Mouse (Mus musculus) left cerebral cortex, adult 8-10 months (tissue): ENCODE measurements around the gene Gm8906. TPM values are rescaled to one million over a fixed set of nuclear protein-coding genes. Genes with fewer than 3 reads are reported as not detected.
"Not testable (repeated sequence)": the region's sequence is repeated elsewhere in the genome, so short reads cannot be mapped to it uniquely, and the experiment has no call there.

ENCODE experiments used
- DNase-seq, 2 experiments: peaks; one replicate each; pipeline ENCODE4 v3.0.0; 2022; ENCODE audit warnings: low spot score in 2 of 2
- total RNA-seq, 4 experiments: library from RNA; stranded (reverse); gene quantifications; 2 replicates each; pipeline ENCODE4 v1.2.4; 2022

Gene Gm8906
- total RNA-seq: not detected

- DNase-seq: not testable (repeated sequence)
Measured at GRCm38 (mm10) chr5:11502385-11502784, at the start of gene Gm8906. Gene Gm8906, plus strand, starts transcription at chr5:11502685.

Other genes starting within 250 kb of the Gm8906 start
- not detected for gene Gm8890, start 246.7 kb upstream of the Gm8906 start, total RNA-seq
- not detected for gene Speer1, start 161.2 kb upstream of the Gm8906 start, total RNA-seq
- not detected for gene Gm8897, start 86.3 kb upstream of the Gm8906 start, total RNA-seq
- gene Gm6460, start 92.2 kb downstream of the Gm8906 start, total RNA-seq: not detected
- not detected for gene Gm8922, start 179.3 kb downstream of the Gm8906 start, total RNA-seq